Mouse (Mus musculus) G1E (cell line): ENCODE measurements at regions not wholly inside any gene's neighbourhood (a gene's known extent, or its start where the extent isn't known, plus 50 kb on each side); places are given as distances from the start of the nearest gene placed in this dataset.

Source experiments
- CTCF ChIP-seq: IDR thresholded peaks from 2 replicates; pipeline ENCODE4 v1.5.1; 2012; ENCODE audit warnings: low read depth, low read length, inconsistent platforms, mixed read lengths
- GATA1 ChIP-seq: IDR thresholded peaks from 2 replicates; pipeline ENCODE4 v1.6.1; 2012; ENCODE audit warnings: borderline replicate concordance, low read length, inconsistent platforms, mixed read lengths
- TAL1 ChIP-seq: conservative IDR thresholded peaks from 2 replicates; pipeline ENCODE4 v1.6.1; 2012; ENCODE audit warnings: low read depth, low read length, inconsistent platforms, mixed read lengths

- no peak for TF ChIP-seq CTCF
- no peak for TF ChIP-seq TAL1
- TF ChIP-seq GATA1: no peak
These were observed 191.2 kb upstream of the Rps6ka3 start for GRCm38 (mm10) chrX:159018955-159019354.
